Mouse (Mus musculus) Muller cell, postnatal 12 days (primary cell): ENCODE results near the gene Slamf6.
"Not testable (repeated sequence)": the region's sequence is repeated elsewhere in the genome, so short reads cannot be mapped to it uniquely, and the experiment has no call there.

ENCODE experiments used
- DNase-seq: peaks from one replicate; pipeline ENCODE4 v3.0.0-alpha.2; 2015; ENCODE audit errors: inconsistent ontology term

Slamf6 gene

GRCm38 (mm10) chr1:171957411-171957810 lies 40.1 kb downstream of the Slamf6 start:
- DNase-seq: no peak

GRCm38 (mm10) chr1:171960726-171961125 lies 43.4 kb downstream of the Slamf6 start:
- DNase-seq: no peak

GRCm38 (mm10) chr1:171961704-171962103 lies 44.4 kb downstream of the Slamf6 start:
- DNase-seq: no peak

- no peak for DNase-seq
Measured at GRCm38 (mm10) chr1:171963613-171964012, 46.3 kb downstream of the Slamf6 start.

GRCm38 (mm10) chr1:171966054-171966790 lies 48.9 kb downstream of the Slamf6 start:
- DNase-seq: no peak

GRCm38 (mm10) chr1:171969221-171969620 lies 51.9 kb downstream of the Slamf6 start:
- DNase-seq: no peak

- no peak for DNase-seq
Measured at GRCm38 (mm10) chr1:171970854-171971586, 53.7 kb downstream of the Slamf6 start.

GRCm38 (mm10) chr1:171974361-171974760 lies 57.0 kb downstream of the Slamf6 start:
- not testable (repeated sequence) for DNase-seq

- no peak for DNase-seq
Measured at GRCm38 (mm10) chr1:171975377-171975776, 58.1 kb downstream of the Slamf6 start.

GRCm38 (mm10) chr1:171975831-171976230 lies 58.5 kb downstream of the Slamf6 start:
- DNase-seq: no peak

- no peak for DNase-seq
Measured at GRCm38 (mm10) chr1:171976826-171977539, 59.7 kb downstream of the Slamf6 start.

GRCm38 (mm10) chr1:171977891-171978290 lies 60.6 kb downstream of the Slamf6 start:
- DNase-seq: no peak

GRCm38 (mm10) chr1:171979969-171980730 lies 62.8 kb downstream of the Slamf6 start:
- peak; percentile 92 for DNase-seq

GRCm38 (mm10) chr1:171982170-171982569 lies 64.9 kb downstream of the Slamf6 start:
- peak; percentile 48 for DNase-seq

GRCm38 (mm10) chr1:171982740-171983139 lies 65.4 kb downstream of the Slamf6 start:
- DNase-seq: no peak

GRCm38 (mm10) chr1:171983372-171984001 lies 66.2 kb downstream of the Slamf6 start:
- DNase-seq: no peak

- DNase-seq: no peak
Measured at GRCm38 (mm10) chr1:171984121-171984520, 66.8 kb downstream of the Slamf6 start.

- no peak for DNase-seq
Measured at GRCm38 (mm10) chr1:171991883-171992282, 74.6 kb downstream of the Slamf6 start.

- no peak for DNase-seq
Measured at GRCm38 (mm10) chr1:171992901-171993530, 75.7 kb downstream of the Slamf6 start.

- no peak for DNase-seq
Measured at GRCm38 (mm10) chr1:171994501-171994900, 77.2 kb downstream of the Slamf6 start.
